Mouse (Mus musculus): ENCODE results near the gene Rgl1.

DNA sequence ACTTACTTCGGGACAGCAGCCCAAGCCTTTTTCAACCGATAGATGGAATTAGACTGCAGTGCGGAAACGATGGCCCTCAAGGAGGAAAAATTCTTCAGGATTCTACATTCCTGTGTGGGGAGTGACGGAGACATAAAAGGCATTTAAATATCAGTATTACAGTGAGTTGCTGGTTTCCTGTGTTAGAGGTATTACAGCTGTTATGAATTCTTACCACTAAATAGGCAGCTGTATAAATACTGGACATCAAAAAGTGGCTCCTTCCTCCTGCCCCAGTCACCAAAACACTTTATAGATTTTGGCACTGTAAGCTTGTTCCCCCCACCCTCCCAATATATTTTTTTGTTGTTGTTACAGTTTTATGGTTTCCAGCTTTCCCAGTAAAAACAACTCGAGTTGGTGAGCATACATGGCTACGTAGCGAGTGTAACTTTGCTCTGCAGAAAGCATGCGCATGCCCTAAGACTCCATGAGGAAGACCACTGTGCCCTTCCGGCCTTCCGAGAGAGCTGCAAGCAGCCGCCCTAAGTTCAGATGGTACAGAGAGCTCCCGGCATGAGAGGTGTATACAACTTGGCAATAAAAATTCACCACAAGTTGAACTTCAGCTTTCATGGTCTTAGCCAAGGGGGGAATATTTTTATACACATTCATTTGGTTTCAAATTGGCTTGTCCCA is 217.0 kb downstream of the Rgl1 start:
- TF ChIP-seq CTCF (IDR thresholded peaks at IDR 0.05; ENCODE audit: low read depth), result no peak
- no peak for TF ChIP-seq EP300 (IDR thresholded peaks at IDR 0.05; ENCODE audit: low read depth)
